Mouse (Mus musculus): ENCODE results near the gene Angel1. TPM values are rescaled to one million over a fixed set of nuclear protein-coding genes. Genes with fewer than 3 reads are reported as not detected.

Gene Angel1
- total RNA-seq, 1 experiment: 13.7 TPM

DNA sequence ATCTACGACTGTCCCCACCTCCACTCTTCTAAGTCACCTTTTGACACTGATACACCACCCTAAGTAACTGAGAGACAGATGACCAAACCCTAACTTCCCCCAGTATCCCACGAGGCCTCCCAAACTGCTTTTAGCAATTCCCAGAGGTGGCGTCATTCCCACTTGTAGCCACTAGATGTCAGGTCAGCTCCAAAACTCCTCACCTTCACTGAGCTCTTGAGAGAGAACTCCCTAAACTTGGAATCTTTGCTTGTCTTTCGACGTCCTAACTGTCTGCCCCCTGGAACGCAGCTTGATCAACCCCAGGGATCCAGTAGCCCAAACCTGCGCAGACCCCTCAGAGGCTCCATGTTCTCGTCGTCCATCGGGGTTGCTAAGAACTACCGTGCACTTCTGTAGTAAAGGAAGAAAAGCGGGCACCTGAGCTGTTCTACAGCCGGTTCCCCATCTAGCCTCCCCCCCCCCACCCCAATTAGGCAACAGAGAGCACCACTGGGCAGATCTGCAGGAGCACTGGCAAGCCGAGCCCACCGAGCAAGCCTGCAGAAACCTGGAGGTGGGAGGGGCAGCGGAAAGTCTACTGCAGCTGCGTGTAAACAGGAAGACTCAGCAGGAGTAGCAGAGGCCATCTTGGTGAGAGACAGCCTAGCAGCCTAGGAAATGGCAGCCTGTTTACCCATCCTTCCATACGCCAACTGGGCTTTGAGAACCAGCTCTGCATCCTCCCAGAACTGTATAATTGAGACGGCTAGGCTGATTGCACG, 41.8 kb upstream of the Angel1 start:
- in situ Hi-C loops (cut with MboI; ENCODE audit: low sequenced_read_pairs in 2 of 2, unreplicated experiment in 2 of 2): no loop called here
- Histone ChIP-seq H3K9me3 (ENCODE audit: control insufficient read depth, insufficient read depth, low read depth, low read length) (no peaks in the 10 kb centered on the region), H3K4me1 (ENCODE audit: control insufficient read depth in 2 of 2, insufficient read depth in 2 of 2, low read length in 2 of 2, poor library complexity in 1 of 2) (peaks cover 10 to 16% of the 10 kb centered on the region in 2 experiments; a peak in 3 of 4 replicates), H3K36me3 (ENCODE audit: control insufficient read depth, insufficient read depth, low read length, poor library complexity, severe bottlenecking) (no peaks in the 10 kb centered on the region), H3K27ac (ENCODE audit: insufficient read depth, low read depth, low read length, poor library complexity, severe bottlenecking) (0 out of 2 replicates have a peak overlapping the region, but pooled peaks have one; percentile 0), H3K4me3 (ENCODE audit: insufficient read depth in 1 of 2, low read depth in 1 of 2, low read length in 2 of 2, poor library complexity in 1 of 2, severe bottlenecking in 1 of 2) (0 out of 4 replicates have a peak overlapping the region, but pooled peaks of 1 of the 2 experiments have one; percentile 3), H3K9ac (ENCODE audit: insufficient read depth, low read depth, low read length, poor library complexity, severe bottlenecking) (peak overlapping the region; percentile 34; the same call in 1 of the 2 replicates)
- no peak for TF ChIP-seq ZNF384 (IDR thresholded peaks at IDR 0.05; ENCODE audit: low read depth, low read length)
- TF ChIP-seq ZC3H11A (IDR thresholded peaks at IDR 0.05; ENCODE audit: borderline replicate concordance, low read depth, low read length): peak; percentile 62; the same call in 1 of the 2 replicates
- TF ChIP-seq HCFC1 (IDR thresholded peaks at IDR 0.05; ENCODE audit: borderline replicate concordance, insufficient read depth, low read length): no peak
- TF ChIP-seq CHD2 (IDR thresholded peaks at IDR 0.05; ENCODE audit: low read depth, low read length): no peak
- TF ChIP-seq MAFK (IDR thresholded peaks at IDR 0.05; ENCODE audit: insufficient read depth, low read depth, low read length): no peak
- peak; percentile 81 for DNase-seq (ENCODE audit: low read depth, low spot score)

DNA sequence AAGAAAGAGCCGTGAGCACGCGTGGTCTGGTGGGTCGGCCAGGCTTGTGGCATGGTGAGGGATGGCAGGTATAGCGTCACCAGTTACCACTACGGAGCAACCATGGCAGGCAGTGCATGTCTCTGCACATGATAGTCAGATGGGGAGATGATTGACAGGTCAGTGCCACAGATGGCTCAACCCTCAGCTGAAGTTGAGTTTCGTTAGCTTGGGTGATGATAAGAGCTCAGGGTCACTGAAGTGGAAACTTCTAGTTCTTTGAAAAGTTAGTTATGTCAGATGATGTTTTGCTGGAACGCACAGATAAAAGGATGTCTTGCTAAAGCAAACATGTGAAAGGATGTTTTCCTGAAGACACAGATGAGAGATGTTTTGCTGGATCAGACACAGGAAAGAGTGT, 40.2 kb upstream of the Angel1 start:
- no peak overlapping the region for H3K4me3 ChIP-seq (ENCODE audit: insufficient read depth in 1 of 2, low read depth in 1 of 2, low read length in 2 of 2, poor library complexity in 1 of 2, severe bottlenecking in 1 of 2)
- TF ChIP-seq MAFK (IDR thresholded peaks at IDR 0.05; ENCODE audit: insufficient read depth, low read depth, low read length): no peak
- no peak for TF ChIP-seq ZC3H11A (IDR thresholded peaks at IDR 0.05; ENCODE audit: borderline replicate concordance, low read depth, low read length)
- no peak for TF ChIP-seq CHD2 (IDR thresholded peaks at IDR 0.05; ENCODE audit: low read depth, low read length)
- TF ChIP-seq HCFC1 (IDR thresholded peaks at IDR 0.05; ENCODE audit: borderline replicate concordance, insufficient read depth, low read length): no peak
- TF ChIP-seq ZNF384 (IDR thresholded peaks at IDR 0.05; ENCODE audit: low read depth, low read length): no peak
- no peaks in the 10 kb centered on the region for H3K9me3 ChIP-seq (ENCODE audit: control insufficient read depth, insufficient read depth, low read depth, low read length)
- H3K27ac ChIP-seq (ENCODE audit: insufficient read depth, low read depth, low read length, poor library complexity, severe bottlenecking): no peak overlapping the region
- in situ Hi-C loops (cut with MboI; ENCODE audit: low sequenced_read_pairs in 2 of 2, unreplicated experiment in 2 of 2): no loop called here
- H3K36me3 ChIP-seq (ENCODE audit: control insufficient read depth, insufficient read depth, low read length, poor library complexity, severe bottlenecking): no peaks in the 10 kb centered on the region
- H3K4me1 ChIP-seq (ENCODE audit: control insufficient read depth in 2 of 2, insufficient read depth in 2 of 2, low read length in 2 of 2, poor library complexity in 1 of 2): peaks cover 10 to 11% of the 10 kb centered on the region in 2 experiments; a peak in 3 of 4 replicates
- H3K9ac ChIP-seq (ENCODE audit: insufficient read depth, low read depth, low read length, poor library complexity, severe bottlenecking): no peak overlapping the region
- no peak for DNase-seq (ENCODE audit: low read depth, low spot score)

DNA sequence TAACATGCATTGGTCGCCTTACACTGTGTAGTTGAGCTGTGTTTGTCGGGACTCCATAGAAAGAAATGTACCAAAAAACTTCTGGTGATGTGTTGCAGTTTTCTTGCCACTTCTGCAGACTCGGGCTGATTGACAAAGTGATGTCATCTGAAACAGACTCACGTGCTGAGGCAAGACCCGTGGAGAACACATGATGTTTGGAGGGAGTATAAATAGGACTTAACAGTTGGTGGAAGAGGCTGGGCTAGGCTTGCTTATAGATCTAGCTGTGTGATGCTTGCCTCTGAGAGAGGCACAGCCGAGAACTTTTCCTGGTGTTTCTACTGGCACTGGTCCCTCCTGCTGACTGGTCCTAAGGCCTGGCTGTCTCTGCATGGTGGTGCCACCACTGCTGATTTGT, 37.8 kb upstream of the Angel1 start:
- Histone ChIP-seq H3K9me3 (ENCODE audit: control insufficient read depth, insufficient read depth, low read depth, low read length) (no peaks in the 10 kb centered on the region), H3K4me3 (ENCODE audit: insufficient read depth in 1 of 2, low read depth in 1 of 2, low read length in 2 of 2, poor library complexity in 1 of 2, severe bottlenecking in 1 of 2) (no peak overlapping the region), H3K27ac (ENCODE audit: insufficient read depth, low read depth, low read length, poor library complexity, severe bottlenecking) (no peak overlapping the region), H3K36me3 (ENCODE audit: control insufficient read depth, insufficient read depth, low read length, poor library complexity, severe bottlenecking) (no peaks in the 10 kb centered on the region), H3K9ac (ENCODE audit: insufficient read depth, low read depth, low read length, poor library complexity, severe bottlenecking) (no peak overlapping the region), H3K4me1 (ENCODE audit: control insufficient read depth in 2 of 2, insufficient read depth in 2 of 2, low read length in 2 of 2, poor library complexity in 1 of 2) (peaks cover 0 to 5% of the 10 kb centered on the region in 2 experiments; a peak in 1 of 4 replicates)
- in situ Hi-C loops (cut with MboI; ENCODE audit: low sequenced_read_pairs in 2 of 2, unreplicated experiment in 2 of 2): no loop called here
- no peak for TF ChIP-seq CHD2 (IDR thresholded peaks at IDR 0.05; ENCODE audit: low read depth, low read length)
- no peak for DNase-seq (ENCODE audit: low read depth, low spot score)

DNA sequence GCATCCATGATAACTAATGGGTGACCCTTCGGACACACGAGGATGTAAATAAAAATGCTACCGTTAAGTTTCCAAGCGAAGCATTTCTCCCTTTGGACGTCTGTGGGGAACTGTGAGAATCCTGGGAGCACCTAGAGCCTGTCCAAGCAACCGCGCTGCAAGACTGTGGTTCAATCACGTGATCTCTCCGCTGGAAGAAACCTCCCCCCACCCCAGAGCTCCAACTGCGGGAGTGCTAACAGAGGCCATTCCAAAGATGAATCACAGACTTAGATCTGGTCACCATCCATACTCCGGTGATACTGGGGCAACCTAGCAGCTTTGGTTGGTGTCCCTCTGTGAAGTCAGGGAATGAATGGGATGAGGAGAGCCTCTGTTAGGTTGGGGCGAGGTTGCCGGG, 34.8 kb upstream of the Angel1 start:
- H3K9me3 ChIP-seq (ENCODE audit: control insufficient read depth, insufficient read depth, low read depth, low read length): no peaks in the 10 kb centered on the region
- TF ChIP-seq MAFK (IDR thresholded peaks at IDR 0.05; ENCODE audit: insufficient read depth, low read depth, low read length) (no peak), ZC3H11A (IDR thresholded peaks at IDR 0.05; ENCODE audit: borderline replicate concordance, low read depth, low read length) (no peak), CHD2 (IDR thresholded peaks at IDR 0.05; ENCODE audit: low read depth, low read length) (no peak), HCFC1 (IDR thresholded peaks at IDR 0.05; ENCODE audit: borderline replicate concordance, insufficient read depth, low read length) (no peak), ZNF384 (IDR thresholded peaks at IDR 0.05; ENCODE audit: low read depth, low read length) (no peak)
- in situ Hi-C loops (cut with MboI; ENCODE audit: low sequenced_read_pairs in 2 of 2, unreplicated experiment in 2 of 2): no loop called here
- H3K27ac ChIP-seq (ENCODE audit: insufficient read depth, low read depth, low read length, poor library complexity, severe bottlenecking): no peak overlapping the region
- peaks cover 0 to 4% of the 10 kb centered on the region in 2 experiments; a peak in 1 of 4 replicates for H3K4me1 ChIP-seq (ENCODE audit: control insufficient read depth in 2 of 2, insufficient read depth in 2 of 2, low read length in 2 of 2, poor library complexity in 1 of 2)
- DNase-seq (ENCODE audit: low read depth, low spot score): no peak
- H3K9ac ChIP-seq (ENCODE audit: insufficient read depth, low read depth, low read length, poor library complexity, severe bottlenecking): no peak overlapping the region
- H3K4me3 ChIP-seq (ENCODE audit: insufficient read depth in 1 of 2, low read depth in 1 of 2, low read length in 2 of 2, poor library complexity in 1 of 2, severe bottlenecking in 1 of 2): peak overlapping the region in 1 of 2 experiments; percentile 33; a peak in 1 of 4 replicates
- H3K36me3 ChIP-seq (ENCODE audit: control insufficient read depth, insufficient read depth, low read length, poor library complexity, severe bottlenecking): no peaks in the 10 kb centered on the region
